Mouse (Mus musculus) neural tube, embryonic 14.5 days (tissue): ENCODE measurements around the gene Ebpl. TPM values are rescaled to one million over a fixed set of nuclear protein-coding genes. Genes with fewer than 3 reads are reported as not detected.

ENCODE experiments used
- ATAC-seq: fragments of 200-750 bp; cut with Nextera tagmentation; 2 replicates; pipeline ENCODE4 v1.8.0; 2017; ENCODE audit warnings: low read depth, mild to moderate bottlenecking, moderate TSS enrichment, moderate library complexity
- H3K27ac ChIP-seq: fragments of 300-500 bp; sonication (generic); 2 replicates; pipeline ENCODE4 v1.5.1; 2014; ENCODE audit warnings: low read depth, mild to moderate bottlenecking, control low read depth, low read length, moderate library complexity, mixed read lengths
- H3K27me3 ChIP-seq: fragments of 300-500 bp; sonication (generic); 2 replicates; pipeline ENCODE4 v1.6.1; 2014; ENCODE audit warnings: low read length; ENCODE audit not compliant: control insufficient read depth, insufficient read depth
- H3K36me3 ChIP-seq: fragments of 300-500 bp; sonication (generic); 2 replicates; pipeline ENCODE4 v1.6.1; 2014; ENCODE audit warnings: low read length, mixed read lengths; ENCODE audit not compliant: control insufficient read depth, insufficient read depth
- H3K4me1 ChIP-seq: fragments of 300-500 bp; sonication (generic); 2 replicates; pipeline ENCODE4 v1.6.1; 2014; ENCODE audit warnings: low read length; ENCODE audit not compliant: control insufficient read depth, insufficient read depth
- H3K4me2 ChIP-seq: fragments of 300-500 bp; sonication (generic); 2 replicates; pipeline ENCODE4 v1.6.1; 2014; ENCODE audit warnings: mild to moderate bottlenecking, low read depth, low read length, control low read depth
- H3K4me3 ChIP-seq: fragments of 300-500 bp; sonication (generic); 2 replicates; pipeline ENCODE4 v1.5.1; 2014; ENCODE audit warnings: low read depth, low read length, control low read depth, mixed read lengths
- H3K9ac ChIP-seq: fragments of 300-500 bp; sonication (generic); replicated peaks from 2 replicates; pipeline ENCODE4 v1.6.1; 2014; ENCODE audit warnings: low read depth, mild to moderate bottlenecking, control low read depth, low read length, mixed read lengths
- H3K9me3 ChIP-seq: fragments of 300-500 bp; sonication (generic); 2 replicates; pipeline ENCODE4 v1.6.1; 2016; ENCODE audit warnings: low read length; ENCODE audit not compliant: control insufficient read depth
- WGBS: fragments of 180-500 bp; shearing (Covaris S2); extraction: QIAGEN DNeasy Blood & Tissue Kit; methylation state at CpG from one replicate; pipeline ENCODE4 v1.1.7; 2014; 5-methylcytosine and 5-hydroxymethylcytosine counted together
- polyA plus RNA-seq: library from polyadenylated mRNA; unstranded; fragments of >200 nt; fragmentation: Nextera tagmentation; extraction: Ambion mirVana; gene quantifications from 2 replicates; pipeline ENCODE4 v1.2.1, GENCODE M21; 2014

Ebpl gene
- polyA plus RNA-seq, 1 experiment from 2014 or later = 11.1 TPM

DNA sequence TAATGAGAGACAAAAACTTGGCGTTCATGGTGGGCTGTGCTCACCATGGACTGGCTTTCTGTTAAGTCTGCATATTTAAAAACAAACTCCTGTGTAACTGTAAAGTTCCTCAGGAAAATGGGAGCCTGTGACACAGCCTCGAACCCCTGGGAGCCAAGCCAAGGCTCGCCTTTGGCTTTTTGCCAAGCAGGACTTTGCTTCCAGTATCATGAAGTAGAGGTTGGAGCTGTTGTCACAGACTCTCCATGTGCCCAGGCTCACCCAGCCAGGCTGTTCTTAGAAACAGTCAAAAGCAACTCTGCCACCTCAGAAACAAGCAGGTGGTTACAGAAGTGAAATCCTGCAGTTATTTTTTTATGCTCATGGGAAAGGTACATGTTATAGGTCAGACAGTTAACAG, 69.6 kb downstream of the Ebpl start:
- H3K27ac ChIP-seq = no peak overlapping the region
- no peak overlapping the region for H3K9ac ChIP-seq
- ATAC-seq = no peak
- 67% methylated on average over 3 of the region's 3 CpGs for WGBS
- H3K4me3 ChIP-seq = no peak overlapping the region
- no peaks in the 10 kb centered on the region for H3K36me3 ChIP-seq
- H3K4me1 ChIP-seq = no peaks in the 10 kb centered on the region
- H3K27me3 ChIP-seq = no peaks in the 10 kb centered on the region
- H3K9me3 ChIP-seq = no peaks in the 10 kb centered on the region
- no peak overlapping the region for H3K4me2 ChIP-seq

DNA sequence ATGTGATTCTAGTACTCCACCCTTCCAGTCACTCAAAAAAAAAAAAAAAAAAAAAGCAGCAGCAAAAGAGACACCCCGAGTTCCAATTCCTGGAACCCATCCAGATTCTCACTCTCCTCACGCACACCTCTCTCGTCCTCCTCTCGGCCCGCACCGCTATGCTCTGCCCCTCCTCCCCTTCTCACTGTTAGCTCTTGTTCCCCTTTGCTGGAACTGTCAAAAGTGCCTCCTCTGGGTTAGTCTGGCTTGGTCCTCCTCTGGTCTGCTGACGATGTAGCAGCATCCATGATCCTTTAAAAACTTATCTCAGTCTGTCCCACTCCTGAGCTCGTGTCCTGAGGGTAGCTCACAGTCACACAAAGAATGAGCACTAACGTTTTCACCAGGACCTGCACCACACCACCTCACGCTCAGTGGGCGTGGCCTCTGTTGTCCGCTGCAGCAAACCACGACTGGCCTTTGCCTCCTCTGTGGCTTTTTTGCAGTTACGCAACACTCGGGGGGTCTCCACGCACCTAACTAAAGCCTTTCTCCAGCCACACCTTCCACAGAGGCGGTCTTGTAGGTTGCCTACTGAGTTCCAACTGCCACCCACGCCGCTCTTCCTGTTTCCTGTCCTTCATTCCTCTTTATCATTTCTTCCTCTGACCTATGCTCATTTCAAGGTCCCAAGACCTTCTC, 71.5 kb downstream of the Ebpl start:
- no peak overlapping the region for H3K4me3 ChIP-seq
- H3K9me3 ChIP-seq = no peaks in the 10 kb centered on the region
- no peak overlapping the region for H3K27ac ChIP-seq
- H3K4me2 ChIP-seq = no peak overlapping the region
- ATAC-seq = no peak
- WGBS = 73% methylated on average over 19 of the region's 19 CpGs
- H3K36me3 ChIP-seq = no peaks in the 10 kb centered on the region
- H3K9ac ChIP-seq = no peak overlapping the region
- no peaks in the 10 kb centered on the region for H3K27me3 ChIP-seq
- H3K4me1 ChIP-seq = no peaks in the 10 kb centered on the region

Other genes starting within 250 kb of the Ebpl start
- 12.9 and 19.5 TPM in 2 replicates for gene Sacs, start 222.0 kb downstream of the Ebpl start, polyA plus RNA-seq
- gene Sgcg, start 101.9 kb downstream of the Ebpl start, polyA plus RNA-seq = 0.27 and 0.29 TPM in 2 replicates
- 0.32 and 0.37 TPM in 2 replicates for gene Arl11, start 50.7 kb downstream of the Ebpl start, polyA plus RNA-seq
- gene Kpna3, start 79.4 kb upstream of the Ebpl start, polyA plus RNA-seq = 82.1 and 95.0 TPM in 2 replicates
- 61.4 and 66.3 TPM in 2 replicates for gene Spryd7, start 196.4 kb upstream of the Ebpl start, polyA plus RNA-seq
- gene Trim13, start 237.8 kb upstream of the Ebpl start, polyA plus RNA-seq = 48.5 and 55.8 TPM in 2 replicates
- gene Kcnrg, start 247.0 kb upstream of the Ebpl start, polyA plus RNA-seq = 4.4 and 4.8 TPM in 2 replicates